Mouse (Mus musculus) myocyte (in vitro differentiated cells): ENCODE results near the gene Sdr39u1.

Experiments
- E2F4 ChIP-seq: IDR thresholded peaks from one replicate; pipeline ENCODE4 v1.6.1; 2011; ENCODE audit warnings: mild to moderate bottlenecking, control low read depth, moderate library complexity; ENCODE audit not compliant: insufficient read depth
- MAX ChIP-seq: IDR thresholded peaks from one replicate; pipeline ENCODE4 v1.6.1; 2011; ENCODE audit warnings: low read depth, mild to moderate bottlenecking, control low read depth
- MYOD1 ChIP-seq, 3 experiments: IDR thresholded peaks; one replicate each; pipeline ENCODE4 v1.6.1; 2011; ENCODE audit warnings: control low read depth in 2 of 3, low read depth in 2 of 3, mild to moderate bottlenecking in 2 of 3, moderate library complexity in 1 of 3; ENCODE audit not compliant: insufficient read length in 2 of 3, control insufficient read depth in 1 of 3
- MYOG ChIP-seq, 3 experiments: IDR thresholded peaks; one replicate each; pipeline ENCODE4 v1.6.1; 2011; ENCODE audit warnings: control low read depth in 2 of 3, low read depth in 2 of 3, mild to moderate bottlenecking in 2 of 3; ENCODE audit not compliant: insufficient read length in 2 of 3, control insufficient read depth in 1 of 3, insufficient read depth in 1 of 3
- POLR2A ChIP-seq: IDR thresholded peaks from one replicate; pipeline ENCODE4 v1.6.1; 2011; ENCODE audit warnings: low read depth, mild to moderate bottlenecking, control low read depth, moderate library complexity; ENCODE audit not compliant: insufficient read length
- TCF12 ChIP-seq: IDR thresholded peaks from one replicate; pipeline ENCODE4 v1.6.1; 2011; ENCODE audit warnings: mild to moderate bottlenecking, control low read depth; ENCODE audit not compliant: poor library complexity, insufficient read depth, severe bottlenecking
- USF1 ChIP-seq: IDR thresholded peaks from one replicate; pipeline ENCODE4 v1.6.1; 2011; ENCODE audit warnings: low read depth, mild to moderate bottlenecking, control low read depth, moderate library complexity

GRCm38 (mm10) chr14:55863773-55864172 is 36.3 kb downstream of the Sdr39u1 start:
- TF ChIP-seq TCF12 (no peak), POLR2A (no peak), E2F4 (no peak), MYOG (IDR thresholded peaks at IDR 0.05; ENCODE audit: control insufficient read depth in 1 of 3, insufficient read depth in 1 of 3, insufficient read length in 2 of 3, low read depth in 2 of 3) (no peak), USF1 (no peak), MAX (no peak), MYOD1 (IDR thresholded peaks at IDR 0.05; ENCODE audit: control insufficient read depth in 1 of 3, insufficient read length in 2 of 3, low read depth in 2 of 3) (no peak)
